Comparison of ENCODE assay signal across 16 mouse cellular contexts in genomic region chr4:123041131-123041530, GRCm38 (mm10).
"Had no signal": no experiment of that assay in that cellular context is flagged by ENCODE, and none has a peak within 500 bp of the region (broad histone marks: within the 10 kb centered on the region; RNA-seq: fewer than 3 reads in every experiment).

No protein-coding gene starts in this region.

- H3K27ac ChIP-seq: neural tube, embryonic 13.5 days; neural tube, embryonic 15.5 days; stomach, embryonic 15.5 days; stomach, postnatal 0 days had no signal

- H3K9ac ChIP-seq: neural tube, embryonic 13.5 days; neural tube, embryonic 15.5 days; stomach, embryonic 15.5 days had no signal

- H3K4me1 ChIP-seq: neural tube, embryonic 13.5 days had no signal

- H3K4me3 ChIP-seq: neural tube, embryonic 13.5 days; neural tube, embryonic 15.5 days; stomach, embryonic 15.5 days had no signal

- H3K9me3 ChIP-seq: neural tube, embryonic 13.5 days; neural tube, embryonic 15.5 days; stomach, embryonic 15.5 days had no signal

- H3K27me3 ChIP-seq: neural tube, embryonic 13.5 days; neural tube, embryonic 15.5 days; stomach, embryonic 15.5 days had no signal

- H3K36me3 ChIP-seq: stomach, embryonic 15.5 days had no signal

- H3K4me2 ChIP-seq: neural tube, embryonic 13.5 days; neural tube, embryonic 15.5 days; stomach, embryonic 15.5 days had no signal

- DNase-seq: retina, postnatal 1 day; right cerebral cortex, adult 18-20 months; right cerebral cortex, postnatal 14 days; right cerebral cortex, postnatal 25 days; right cerebral cortex, postnatal 4 days; spleen, adult 18-20 months; thymus, adult 18-20 months; thymus, adult 2 months; thymus, postnatal 14 days; thymus, postnatal 25 days; thymus, postnatal 36 days; thymus, postnatal 4 days had no signal
